Mouse (Mus musculus) ES-E14 (cell line): Measurements from ENCODE around the gene Esr1. TPM values are rescaled to one million over a fixed set of nuclear protein-coding genes. Genes with fewer than 3 reads are reported as not detected.

ENCODE experiments used
- DNase-seq: peaks from one replicate; pipeline ENCODE4 v3.0.0-alpha.2; 2013; ENCODE audit warnings: low read depth, low spot score
- H3K27ac ChIP-seq: 2 replicates; pipeline ENCODE4 v1.5.1; 2012; ENCODE audit warnings: low read depth, mild to moderate bottlenecking, low read length, moderate library complexity, mixed read lengths; ENCODE audit not compliant: poor library complexity, insufficient read depth, severe bottlenecking
- H3K36me3 ChIP-seq: 2 replicates; pipeline ENCODE4 v1.6.1; 2012; ENCODE audit warnings: mild to moderate bottlenecking, low read length, moderate library complexity, mixed read lengths; ENCODE audit not compliant: control insufficient read depth, poor library complexity, insufficient read depth, severe bottlenecking
- H3K4me1 ChIP-seq, 2 experiments: fragments of 150-350 bp in 1 of 2; sonication (generic) in 1 of 2; 2 replicates each; pipeline ENCODE4 v1.6.1; 2012; ENCODE audit warnings: low read length in 2 of 2, mild to moderate bottlenecking in 1 of 2, mixed read lengths in 1 of 2; ENCODE audit not compliant: control insufficient read depth in 2 of 2, insufficient read depth in 2 of 2, poor library complexity in 1 of 2
- H3K4me3 ChIP-seq, 2 experiments: fragments of 150-350 bp in 1 of 2; sonication (generic) in 1 of 2; 2 replicates each; pipeline ENCODE4 v1.5.1; 2012; ENCODE audit warnings: low read length in 2 of 2, low read depth in 1 of 2, mild to moderate bottlenecking in 1 of 2, mixed read lengths in 1 of 2; ENCODE audit not compliant: insufficient read depth in 1 of 2, poor library complexity in 1 of 2, severe bottlenecking in 1 of 2
- H3K9ac ChIP-seq: 2 replicates; pipeline ENCODE4 v1.6.1; 2012; ENCODE audit warnings: low read depth, mild to moderate bottlenecking, low read length, mixed read lengths; ENCODE audit not compliant: poor library complexity, insufficient read depth, severe bottlenecking
- H3K9me3 ChIP-seq: fragments of 150-350 bp; sonication (generic); 2 replicates; pipeline ENCODE4 v1.6.1; 2012; ENCODE audit warnings: low read depth, mild to moderate bottlenecking, low read length; ENCODE audit not compliant: control insufficient read depth, insufficient read depth
- CHD2 ChIP-seq: IDR thresholded peaks from 2 replicates; pipeline ENCODE4 v1.6.1; 2014; ENCODE audit warnings: mild to moderate bottlenecking, low read depth, low read length, inconsistent platforms
- HCFC1 ChIP-seq: IDR thresholded peaks from 2 replicates; pipeline ENCODE4 v1.6.1; 2012; ENCODE audit warnings: low read length, inconsistent platforms, borderline replicate concordance; ENCODE audit not compliant: insufficient read depth
- MAFK ChIP-seq: IDR thresholded peaks from 2 replicates; pipeline ENCODE4 v1.6.1; 2014; ENCODE audit warnings: mild to moderate bottlenecking, low read depth, low read length, inconsistent platforms; ENCODE audit not compliant: insufficient read depth
- ZC3H11A ChIP-seq: IDR thresholded peaks from 2 replicates; pipeline ENCODE4 v1.6.1; 2012; ENCODE audit warnings: low read depth, mild to moderate bottlenecking, inconsistent platforms, low read length, borderline replicate concordance
- ZNF384 ChIP-seq: IDR thresholded peaks from 2 replicates; pipeline ENCODE4 v1.6.1; 2012; ENCODE audit warnings: low read depth, low read length, inconsistent platforms
- in situ Hi-C, 2 experiments: fragments of 600-800 bp; cut with MboI; formaldehyde crosslinking; loops; one replicate each; pipeline ENCODE4 v1.15.1; 2025; ENCODE audit warnings: low sequenced_read_pairs in 2 of 2, inconsistent platforms in 1 of 2; ENCODE audit not compliant: unreplicated experiment in 2 of 2
- total RNA-seq: library from RNA; depleted of rRNA; stranded (reverse); fragments of 300-350 nt; gene quantifications from 2 replicates; pipeline ENCODE4 v1.2.3, GENCODE M21; 2012

Esr1 gene
- total RNA-seq, 1 experiment, result 0.09 TPM

GRCm38 (mm10) chr10:5008795-5009366 is 397.5 kb downstream of the Esr1 start:
- Histone ChIP-seq H3K27ac (no peak overlapping the region), H3K4me3 (no peak overlapping the region), H3K4me1 (no peaks in the 10 kb centered on the region), H3K9me3 (no peaks in the 10 kb centered on the region), H3K36me3 (no peaks in the 10 kb centered on the region), H3K9ac (no peak overlapping the region)
- TF ChIP-seq ZNF384 (no peak), CHD2 (no peak), MAFK (no peak), HCFC1 (no peak), ZC3H11A (no peak)
- in situ Hi-C loops, result no loop called here
- DNase-seq, result no peak

DNA sequence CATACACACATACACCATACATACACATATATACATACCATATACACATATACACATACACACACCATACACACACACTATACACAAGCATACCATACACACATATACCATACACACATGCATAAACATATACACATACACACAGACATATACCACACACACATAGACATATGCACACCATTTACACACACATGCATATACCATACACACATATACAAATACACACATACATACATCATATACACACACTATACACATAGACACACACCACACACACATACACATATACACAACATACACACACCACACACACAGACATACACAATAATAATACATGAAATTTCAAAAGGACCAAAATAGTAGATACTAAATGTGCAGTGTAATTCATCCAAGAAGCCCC is 400.6 kb downstream of the Esr1 start:
- Histone ChIP-seq H3K4me3 (no peak overlapping the region), H3K9me3 (no peaks in the 10 kb centered on the region), H3K27ac (no peak overlapping the region), H3K4me1 (no peaks in the 10 kb centered on the region), H3K9ac (no peak overlapping the region), H3K36me3 (no peaks in the 10 kb centered on the region)
- DNase-seq, result no peak
- no peak for TF ChIP-seq ZNF384
- no peak for TF ChIP-seq CHD2
- no peak for TF ChIP-seq ZC3H11A
- no peak for TF ChIP-seq MAFK
- TF ChIP-seq HCFC1, result no peak
- in situ Hi-C loops, result no loop called here

- in situ Hi-C loops, result no loop called here
- DNase-seq, result no peak
- Histone ChIP-seq H3K9ac (no peak overlapping the region), H3K9me3 (no peaks in the 10 kb centered on the region), H3K4me1 (no peaks in the 10 kb centered on the region), H3K36me3 (no peaks in the 10 kb centered on the region), H3K27ac (no peak overlapping the region), H3K4me3 (no peak overlapping the region)
- TF ChIP-seq ZNF384 (no peak), HCFC1 (no peak)
Measured at GRCm38 (mm10) chr10:5014976-5015375, 403.6 kb downstream of the Esr1 start.

DNA sequence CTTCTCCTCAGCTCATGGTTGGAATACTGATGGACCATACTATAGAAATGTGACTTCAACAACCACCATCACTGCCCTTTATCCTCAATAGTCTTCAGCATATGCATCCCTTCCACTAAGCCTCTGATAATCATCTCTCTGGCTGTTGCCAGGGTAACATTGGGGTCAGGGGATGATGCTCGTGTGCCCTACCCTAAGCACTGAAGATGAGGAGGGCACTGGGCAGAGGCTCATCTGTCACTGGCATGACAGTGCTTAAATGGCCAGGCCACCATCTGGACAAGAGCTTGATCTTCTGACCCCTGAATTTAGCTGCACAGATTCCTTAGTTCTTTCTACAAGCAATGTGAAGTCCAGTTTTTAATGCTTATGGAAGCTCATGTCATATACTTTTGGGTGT is 405.8 kb downstream of the Esr1 start:
- TF ChIP-seq HCFC1 (no peak), ZNF384 (no peak), CHD2 (no peak), MAFK (no peak), ZC3H11A (no peak)
- no peak overlapping the region for H3K9ac ChIP-seq
- no peak overlapping the region for H3K27ac ChIP-seq
- no peak overlapping the region for H3K4me3 ChIP-seq
- no peaks in the 10 kb centered on the region for H3K36me3 ChIP-seq
- no peak for DNase-seq
- no peaks in the 10 kb centered on the region for H3K9me3 ChIP-seq
- in situ Hi-C loops, result no loop called here
- no peaks in the 10 kb centered on the region for H3K4me1 ChIP-seq

- H3K9me3 ChIP-seq, result no peaks in the 10 kb centered on the region
- no peaks in the 10 kb centered on the region for H3K36me3 ChIP-seq
- no peak overlapping the region for H3K27ac ChIP-seq
- H3K4me1 ChIP-seq, result no peaks in the 10 kb centered on the region
- H3K9ac ChIP-seq, result no peak overlapping the region
- TF ChIP-seq HCFC1 (no peak), MAFK (no peak), CHD2 (no peak), ZC3H11A (no peak), ZNF384 (no peak)
- no peak for DNase-seq
- H3K4me3 ChIP-seq, result no peak overlapping the region
- in situ Hi-C loops, result no loop called here
Measured at GRCm38 (mm10) chr10:5025906-5026305, 414.5 kb downstream of the Esr1 start.
